Mouse (Mus musculus) small intestine, adult 2 months (tissue): ENCODE measurements around the gene Ccdc84. TPM values are rescaled to one million over a fixed set of nuclear protein-coding genes. Genes with fewer than 3 reads are reported as not detected.
A peak's percentile ranks its signal among the peaks of the same experiment; 100 is the strongest.
"Not testable (repeated sequence)": the region's sequence is repeated elsewhere in the genome, so short reads cannot be mapped to it uniquely, and the experiment has no call there.

Experiments
- H3K27ac ChIP-seq: fragments of 200-500 bp; 2 replicates; pipeline ENCODE4 v1.5.1; 2012; ENCODE audit warnings: low read depth, low read length, control low read depth, inconsistent platforms; ENCODE audit not compliant: insufficient read depth
- H3K27me3 ChIP-seq: fragments of 200-500 bp; 2 replicates; pipeline ENCODE4 v1.6.1; 2012; ENCODE audit warnings: mild to moderate bottlenecking, moderate library complexity, low read length, inconsistent platforms; ENCODE audit not compliant: control insufficient read depth, insufficient read depth
- H3K36me3 ChIP-seq: fragments of 200-500 bp; 2 replicates; pipeline ENCODE4 v1.6.1; 2012; ENCODE audit warnings: mild to moderate bottlenecking, low read length, control low read depth, inconsistent platforms; ENCODE audit not compliant: control insufficient read depth, insufficient read depth
- H3K4me1 ChIP-seq: fragments of 200-500 bp; 2 replicates; pipeline ENCODE4 v1.6.1; 2012; ENCODE audit warnings: low read length, inconsistent platforms, mixed read lengths; ENCODE audit not compliant: control insufficient read depth, insufficient read depth, insufficient read length
- H3K4me3 ChIP-seq: fragments of 200-500 bp; 2 replicates; pipeline ENCODE4 v1.5.1; 2012; ENCODE audit warnings: low read depth, mild to moderate bottlenecking, control low read depth, inconsistent platforms, low read length, moderate library complexity
- CTCF ChIP-seq: fragments of 200-500 bp; IDR thresholded peaks from 2 replicates; pipeline ENCODE4 v1.5.1; 2012; ENCODE audit warnings: low read depth, mild to moderate bottlenecking, control low read depth, inconsistent platforms, low read length, moderate library complexity, mixed read lengths; ENCODE audit not compliant: insufficient replicate concordance, insufficient read length; ENCODE audit errors: extremely low read depth
- POLR2A ChIP-seq: fragments of 200-500 bp; IDR thresholded peaks from 2 replicates; pipeline ENCODE4 v1.6.1; 2012; ENCODE audit warnings: low read depth, mild to moderate bottlenecking, control low read depth, inconsistent platforms, low read length, moderate library complexity
- WGBS: fragments of 180-500 bp; shearing (Covaris S2); methylation state at CpG from one replicate; pipeline ENCODE4 v1.1.7; 2018; 5-methylcytosine and 5-hydroxymethylcytosine counted together
- polyA plus RNA-seq: library from polyadenylated mRNA; depleted of rRNA; stranded (reverse); fragments of >200 nt; gene quantifications from 2 replicates; pipeline ENCODE4 v1.2.3, GENCODE M21; 2012

Gene Ccdc84
- polyA plus RNA-seq, 1 experiment = 21.3 TPM

DNA sequence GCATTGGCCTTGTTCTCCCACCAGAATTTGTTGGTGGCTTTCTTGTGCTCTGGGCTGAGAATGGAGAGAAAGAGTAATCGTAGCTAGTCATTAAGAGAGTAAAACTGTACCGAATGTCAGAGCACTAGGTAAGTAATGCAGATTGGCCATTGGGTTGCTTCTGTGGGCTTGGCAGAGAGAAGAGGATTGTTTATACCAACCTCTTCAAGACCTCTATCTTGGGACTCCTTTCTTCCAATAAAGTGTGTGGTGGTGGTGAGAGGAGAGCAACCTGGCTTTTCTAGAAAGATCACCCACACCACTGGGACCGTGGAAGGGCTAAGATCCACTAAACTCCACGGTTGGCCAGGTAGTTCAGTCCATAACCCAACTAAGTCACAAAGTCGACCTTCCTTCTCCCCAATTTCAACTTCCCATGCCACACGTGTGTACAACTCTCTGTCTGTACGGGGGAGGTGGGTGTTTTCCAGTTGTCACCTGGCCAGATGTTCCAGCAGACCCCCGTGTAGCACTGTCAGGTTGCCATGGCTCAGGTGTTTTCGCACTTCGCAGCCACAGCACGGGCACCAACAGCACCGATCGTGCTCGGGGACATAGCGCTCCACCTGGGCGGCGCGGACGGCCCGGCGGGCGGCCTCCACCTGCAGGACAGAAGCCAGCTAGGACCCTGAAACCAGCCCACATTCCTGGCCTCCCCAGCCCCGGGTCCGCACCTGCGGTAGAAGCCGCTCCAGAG is 1.0 kb downstream of the Ccdc84 start:
- 2% methylated on average over 26 of the region's 26 CpGs for WGBS
- TF ChIP-seq POLR2A = no peak
- no peak for TF ChIP-seq CTCF
- H3K4me3 ChIP-seq = peak overlapping the region; percentile 87
- H3K27me3 ChIP-seq = no peaks in the 10 kb centered on the region
- H3K27ac ChIP-seq = peak overlapping the region; percentile 34
- H3K36me3 ChIP-seq = peaks cover 18% of the 10 kb centered on the region
- H3K4me1 ChIP-seq = peaks cover 2% of the 10 kb centered on the region; the same call in 1 of the 2 replicates

DNA sequence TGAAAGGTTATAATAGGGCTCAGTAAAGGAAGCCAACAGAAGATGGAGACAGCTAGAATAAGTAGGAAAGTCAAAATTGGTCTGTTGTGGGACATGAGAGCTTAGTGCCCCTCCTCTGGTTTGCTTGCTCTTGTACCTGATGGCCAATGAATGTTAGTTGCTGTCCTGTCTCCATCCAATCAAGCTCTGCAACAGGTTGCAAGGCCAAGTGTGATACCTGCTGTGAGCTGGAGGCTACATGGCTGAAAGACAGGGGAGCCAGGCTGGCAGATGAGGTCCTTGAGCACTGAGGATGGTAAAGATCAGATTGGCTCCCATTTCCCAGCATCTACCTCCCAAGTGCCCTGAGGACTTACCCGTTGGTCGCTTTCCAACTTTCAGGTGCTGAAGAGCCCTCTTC is 5.6 kb downstream of the Ccdc84 start:
- peaks cover 2% of the 10 kb centered on the region; the same call in 1 of the 2 replicates for H3K4me1 ChIP-seq
- TF ChIP-seq POLR2A = no peak
- TF ChIP-seq CTCF = no peak
- H3K27me3 ChIP-seq = no peaks in the 10 kb centered on the region
- 75% methylated on average over 2 of the region's 2 CpGs for WGBS
- H3K27ac ChIP-seq = no peak overlapping the region
- H3K4me3 ChIP-seq = no peak overlapping the region
- H3K36me3 ChIP-seq = peaks cover 50% of the 10 kb centered on the region

DNA sequence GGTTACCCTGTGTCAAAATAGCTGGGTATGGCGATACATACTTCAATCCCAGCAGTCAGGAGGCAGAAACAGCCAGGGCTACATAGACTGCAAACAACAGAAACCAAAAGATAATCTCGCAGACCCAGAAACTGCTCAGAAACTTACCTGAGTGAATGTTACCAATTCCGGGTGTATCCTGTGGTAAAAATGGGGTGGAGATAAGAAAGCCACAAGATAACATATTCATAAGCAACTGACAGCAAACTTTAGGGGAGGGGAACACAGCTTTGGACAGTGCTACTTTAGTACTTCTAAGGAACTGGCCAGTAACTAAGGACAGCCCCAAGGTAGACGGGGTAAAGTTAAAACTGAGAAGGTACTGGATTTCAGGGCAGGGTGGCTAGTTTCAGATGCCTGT is 6.1 kb downstream of the Ccdc84 start:
- Histone ChIP-seq H3K36me3 (peaks cover 50% of the 10 kb centered on the region), H3K4me1 (peaks cover 2% of the 10 kb centered on the region; the same call in 1 of the 2 replicates), H3K27me3 (no peaks in the 10 kb centered on the region), H3K27ac (no peak overlapping the region), H3K4me3 (no peak overlapping the region)
- TF ChIP-seq POLR2A = no peak
- TF ChIP-seq CTCF = no peak
- WGBS = 57% methylated on average over 4 of the region's 4 CpGs

DNA sequence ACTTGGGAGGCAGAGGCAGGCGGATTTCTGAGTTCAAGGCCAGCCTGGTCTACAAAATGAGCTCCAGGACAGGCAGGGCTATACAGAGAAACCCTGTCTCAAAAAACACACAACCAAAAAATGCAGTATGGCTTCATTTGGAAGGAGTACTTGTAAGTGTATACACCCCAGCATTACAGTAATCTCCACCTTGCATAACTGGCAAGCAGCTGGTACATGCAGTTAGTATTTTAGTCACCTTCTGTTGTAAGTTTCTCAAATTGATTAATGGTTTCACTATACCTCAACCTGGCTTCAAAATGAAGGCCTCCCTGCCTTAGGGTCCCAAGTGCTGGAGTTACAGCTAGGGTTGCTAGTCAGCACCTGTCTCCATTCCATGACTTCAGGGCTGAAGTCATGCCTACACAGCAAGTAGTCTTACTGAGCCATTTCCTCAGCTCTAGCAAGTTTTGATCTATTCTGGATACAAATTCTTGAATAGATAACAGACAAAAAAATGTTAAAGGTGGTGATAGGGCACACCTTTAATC is 6.7 kb downstream of the Ccdc84 start:
- no peaks in the 10 kb centered on the region for H3K4me1 ChIP-seq
- WGBS = 88% methylated on average over 1 of the region's 1 CpGs
- H3K36me3 ChIP-seq = peaks cover 50% of the 10 kb centered on the region
- no peak overlapping the region for H3K27ac ChIP-seq
- no peaks in the 10 kb centered on the region for H3K27me3 ChIP-seq
- TF ChIP-seq CTCF (no peak), POLR2A (no peak)
- H3K4me3 ChIP-seq = no peak overlapping the region

DNA sequence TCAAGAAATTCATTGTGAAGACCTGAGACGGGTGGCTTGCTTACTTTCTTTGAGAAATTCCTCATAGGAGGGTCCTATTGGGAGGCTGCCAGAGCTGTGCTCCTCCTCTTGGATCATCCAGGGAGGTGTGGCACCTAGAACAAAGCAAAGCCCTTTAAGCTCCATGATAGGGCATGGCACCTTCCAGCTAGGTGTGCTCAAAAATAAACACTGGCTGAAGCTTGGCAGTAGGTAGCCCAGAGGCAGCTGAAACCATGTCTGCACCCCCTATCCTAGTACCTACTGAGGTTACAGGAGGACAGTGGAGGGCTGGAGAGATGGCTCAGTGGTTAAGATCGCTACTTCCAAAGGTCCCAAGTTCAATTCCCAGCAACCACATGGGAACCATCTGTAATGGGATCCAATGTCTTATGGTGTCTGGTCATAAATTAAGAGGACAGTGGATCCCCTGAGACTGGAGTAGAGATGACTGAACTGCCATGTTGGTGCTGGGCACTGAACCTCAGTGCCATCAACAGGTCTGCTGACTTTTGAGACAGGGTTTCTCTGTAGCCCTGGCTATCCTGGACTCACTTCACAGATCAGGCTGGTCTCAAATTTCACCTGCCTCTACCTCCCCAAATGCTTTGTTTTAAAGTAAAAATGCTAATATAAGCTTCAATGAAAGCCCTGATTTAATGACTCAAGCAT is 7.6 kb downstream of the Ccdc84 start:
- Histone ChIP-seq H3K4me3 (no peak overlapping the region), H3K36me3 (peaks cover 49% of the 10 kb centered on the region), H3K27ac (no peak overlapping the region), H3K4me1 (no peaks in the 10 kb centered on the region), H3K27me3 (no peaks in the 10 kb centered on the region)
- TF ChIP-seq POLR2A = no peak
- TF ChIP-seq CTCF = no peak
- whole genome bisulfite sequencing = 66% methylated on average over 2 of the region's 2 CpGs

DNA sequence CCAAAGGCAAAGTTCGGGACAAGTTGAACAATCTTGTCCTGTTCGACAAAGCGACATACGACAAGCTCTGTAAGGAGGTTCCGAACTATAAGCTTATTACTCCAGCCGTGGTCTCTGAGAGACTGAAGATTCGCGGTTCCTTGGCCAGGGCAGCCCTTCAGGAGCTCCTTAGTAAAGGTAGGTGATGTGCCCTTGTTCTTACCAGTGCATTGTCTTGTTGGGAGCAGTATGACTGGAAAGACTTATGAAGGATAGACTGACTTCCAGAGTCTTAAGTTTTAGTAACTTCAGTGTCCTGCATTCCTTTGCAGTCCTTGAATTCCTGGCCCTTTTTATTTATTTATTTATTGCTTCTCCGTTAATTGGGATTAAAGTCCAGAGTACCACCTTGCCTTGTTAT is 9.7 kb downstream of the Ccdc84 start:
- H3K27ac ChIP-seq, H3K4me1 ChIP-seq, H3K27me3 ChIP-seq: not testable (repeated sequence)
- 62% methylated on average over 9 of the region's 9 CpGs for WGBS
- Histone ChIP-seq H3K4me3 (peak overlapping the region; percentile 51; the same call in 1 of the 2 replicates), H3K36me3 (peaks cover 53% of the 10 kb centered on the region)

DNA sequence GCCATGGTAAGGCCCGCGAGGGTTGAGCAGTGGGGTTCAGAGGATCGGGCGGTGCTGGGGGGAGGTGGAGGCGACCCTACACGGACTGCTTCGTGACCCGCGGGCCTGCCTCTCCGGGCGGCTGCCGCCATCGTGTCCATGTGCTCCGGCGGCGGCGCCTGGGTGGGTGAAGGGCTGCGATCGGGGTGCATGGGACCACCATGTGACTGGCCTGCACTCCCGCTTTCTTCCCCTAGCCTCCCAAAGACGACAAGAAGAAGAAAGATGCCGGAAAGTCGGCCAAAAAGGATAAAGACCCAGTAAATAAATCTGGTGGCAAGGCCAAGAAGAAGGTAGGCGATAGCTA is 10.6 kb downstream of the Ccdc84 start:
- 1% methylated on average over 24 of the region's 24 CpGs for WGBS
- H3K4me1 ChIP-seq = no peaks in the 10 kb centered on the region
- no peaks in the 10 kb centered on the region for H3K27me3 ChIP-seq
- H3K36me3 ChIP-seq = peaks cover 53% of the 10 kb centered on the region
- H3K27ac ChIP-seq = no peak overlapping the region
- H3K4me3 ChIP-seq = peak overlapping the region; percentile 89
- no peak for TF ChIP-seq CTCF
- TF ChIP-seq POLR2A = no peak
